Mouse (Mus musculus) hindlimb bud, embryonic 11.5 days (tissue): Measurements from ENCODE around the gene Gm20509.
"Not testable (repeated sequence)": the region's sequence is repeated elsewhere in the genome, so short reads cannot be mapped to it uniquely, and the experiment has no call there.

ENCODE experiments used
- DNase-seq: peaks from one replicate; pipeline ENCODE4 v3.0.0-alpha.2; 2012; ENCODE audit warnings: low read depth, low spot score; ENCODE audit errors: extremely low spot score

Gene Gm20509

GRCm38 (mm10) chr9:73102181-73102580 is at the start of gene Gm20509:
Gene Gm20509, plus strand, starts transcription at chr9:73102470.
- DNase-seq: no peak

- no peak for DNase-seq
Measured at GRCm38 (mm10) chr9:73055441-73055911, 46.8 kb upstream of the Gm20509 start.

GRCm38 (mm10) chr9:73059224-73059623 is 43.0 kb upstream of the Gm20509 start:
- DNase-seq: no peak

GRCm38 (mm10) chr9:73063621-73064290 is 38.5 kb upstream of the Gm20509 start:
- no peak for DNase-seq

- no peak for DNase-seq
Measured at GRCm38 (mm10) chr9:73067086-73067485, 35.2 kb upstream of the Gm20509 start.

- no peak for DNase-seq
Measured at GRCm38 (mm10) chr9:73068230-73068679, 34.0 kb upstream of the Gm20509 start.

- DNase-seq: no peak
Measured at GRCm38 (mm10) chr9:73068688-73069087, 33.6 kb upstream of the Gm20509 start.

- no peak for DNase-seq
Measured at GRCm38 (mm10) chr9:73070971-73071659, 31.2 kb upstream of the Gm20509 start.

- no peak for DNase-seq
Measured at GRCm38 (mm10) chr9:73072426-73072825, 29.8 kb upstream of the Gm20509 start.

GRCm38 (mm10) chr9:73073169-73073568 is 29.1 kb upstream of the Gm20509 start:
- DNase-seq: no peak

GRCm38 (mm10) chr9:73079349-73079748 is 22.9 kb upstream of the Gm20509 start:
- DNase-seq: not testable (repeated sequence)

GRCm38 (mm10) chr9:73079801-73080325 is 22.4 kb upstream of the Gm20509 start:
- no peak for DNase-seq

- DNase-seq: no peak
Measured at GRCm38 (mm10) chr9:73082291-73083000, 19.8 kb upstream of the Gm20509 start.

- DNase-seq: no peak
Measured at GRCm38 (mm10) chr9:73083956-73084355, 18.3 kb upstream of the Gm20509 start.

- DNase-seq: no peak
Measured at GRCm38 (mm10) chr9:73085845-73086244, 16.4 kb upstream of the Gm20509 start.

- DNase-seq: no peak
Measured at GRCm38 (mm10) chr9:73087121-73087520, 15.1 kb upstream of the Gm20509 start.

GRCm38 (mm10) chr9:73087581-73087980 is 14.7 kb upstream of the Gm20509 start:
- no peak for DNase-seq

GRCm38 (mm10) chr9:73089222-73089920 is 12.9 kb upstream of the Gm20509 start:
- DNase-seq: no peak

- no peak for DNase-seq
Measured at GRCm38 (mm10) chr9:73090121-73090520, 12.1 kb upstream of the Gm20509 start.

GRCm38 (mm10) chr9:73091747-73092146 is 10.5 kb upstream of the Gm20509 start:
- DNase-seq: peak; percentile 46

GRCm38 (mm10) chr9:73094580-73094979 is 7.7 kb upstream of the Gm20509 start:
- no peak for DNase-seq
